Mouse (Mus musculus): ENCODE results near the gene Cldn11.
"Not testable (repeated sequence)": the region's sequence is repeated elsewhere in the genome, so short reads cannot be mapped to it uniquely, and the experiment has no call there.

Cldn11 gene

GRCm38 (mm10) chr3:31149706-31150105 lies at the start of gene Cldn11:
Cldn11 (plus strand) TSS chr3:31149920.
- DNase-seq (ENCODE audit: low spot score) = peak; percentile 53

- no peak for DNase-seq (ENCODE audit: low spot score)
Observed at GRCm38 (mm10) chr3:31100026-31100425, 49.7 kb upstream of the Cldn11 start.

- no peak for DNase-seq (ENCODE audit: low spot score)
Observed at GRCm38 (mm10) chr3:31100802-31101201, 48.9 kb upstream of the Cldn11 start.

GRCm38 (mm10) chr3:31104936-31105335 lies 44.8 kb upstream of the Cldn11 start:
- DNase-seq (ENCODE audit: low spot score) = no peak

GRCm38 (mm10) chr3:31106597-31106996 lies 43.1 kb upstream of the Cldn11 start:
- DNase-seq (ENCODE audit: low spot score) = no peak

- DNase-seq (ENCODE audit: low spot score) = no peak
Observed at GRCm38 (mm10) chr3:31107674-31108073, 42.0 kb upstream of the Cldn11 start.

- no peak for DNase-seq (ENCODE audit: low spot score)
Observed at GRCm38 (mm10) chr3:31109108-31109507, 40.6 kb upstream of the Cldn11 start.

GRCm38 (mm10) chr3:31123098-31123497 lies 26.6 kb upstream of the Cldn11 start:
- no peak for DNase-seq (ENCODE audit: low spot score)

GRCm38 (mm10) chr3:31126303-31126702 lies 23.4 kb upstream of the Cldn11 start:
- DNase-seq (ENCODE audit: low spot score) = no peak

GRCm38 (mm10) chr3:31126848-31127247 lies 22.9 kb upstream of the Cldn11 start:
- no peak for DNase-seq (ENCODE audit: low spot score)

GRCm38 (mm10) chr3:31129766-31130165 lies 20.0 kb upstream of the Cldn11 start:
- DNase-seq (ENCODE audit: low spot score) = no peak

- DNase-seq (ENCODE audit: low spot score) = peak; percentile 67
Observed at GRCm38 (mm10) chr3:31133664-31134063, 16.1 kb upstream of the Cldn11 start.

GRCm38 (mm10) chr3:31134246-31134645 lies 15.5 kb upstream of the Cldn11 start:
- peak; percentile 68 for DNase-seq (ENCODE audit: low spot score)

GRCm38 (mm10) chr3:31134696-31135095 lies 15.0 kb upstream of the Cldn11 start:
- peak; percentile 66 for DNase-seq (ENCODE audit: low spot score)

GRCm38 (mm10) chr3:31136591-31136990 lies 13.1 kb upstream of the Cldn11 start:
- not testable (repeated sequence) for DNase-seq (ENCODE audit: low spot score)

- peak; percentile 62 for DNase-seq (ENCODE audit: low spot score)
Observed at GRCm38 (mm10) chr3:31138454-31139424, 11.0 kb upstream of the Cldn11 start.

- no peak for DNase-seq (ENCODE audit: low spot score)
Observed at GRCm38 (mm10) chr3:31141621-31142020, 8.1 kb upstream of the Cldn11 start.

- DNase-seq (ENCODE audit: low spot score) = not testable (repeated sequence)
Observed at GRCm38 (mm10) chr3:31145222-31145621, 4.5 kb upstream of the Cldn11 start.

GRCm38 (mm10) chr3:31145641-31146290 lies 4.0 kb upstream of the Cldn11 start:
- peak; percentile 62 for DNase-seq (ENCODE audit: low spot score)

GRCm38 (mm10) chr3:31148595-31148994 lies 1.1 kb upstream of the Cldn11 start:
- DNase-seq (ENCODE audit: low spot score) = no peak

GRCm38 (mm10) chr3:31152108-31152507 lies 2.4 kb downstream of the Cldn11 start:
- DNase-seq (ENCODE audit: low spot score) = no peak

GRCm38 (mm10) chr3:31156126-31156525 lies 6.4 kb downstream of the Cldn11 start:
- DNase-seq (ENCODE audit: low spot score) = no peak

GRCm38 (mm10) chr3:31157776-31158175 lies 8.1 kb downstream of the Cldn11 start:
- DNase-seq (ENCODE audit: low spot score) = no peak

Data from yolk sac, embryonic 10.5 days (tissue).